Mouse (Mus musculus) forebrain, embryonic 14.5 days (tissue): Measurements from ENCODE around the gene Ifnar2. TPM values are rescaled to one million over a fixed set of nuclear protein-coding genes. Genes with fewer than 3 reads are reported as not detected.

Source experiments
- ATAC-seq: fragments of 200-750 bp; cut with Nextera tagmentation; 2 replicates; pipeline ENCODE4 v1.8.0; 2017; ENCODE audit warnings: mild to moderate bottlenecking, moderate library complexity
- DNase-seq: peaks from one replicate; pipeline ENCODE4 v3.0.0-alpha.2; 2015; ENCODE audit warnings: low spot score
- H3K27ac ChIP-seq: fragments of 300-500 bp; sonication (generic); 2 replicates; pipeline ENCODE4 v1.5.1; 2014; ENCODE audit warnings: low read depth, mild to moderate bottlenecking, control low read depth, low read length, moderate library complexity
- H3K27me3 ChIP-seq: fragments of 300-500 bp; sonication (generic); replicated peaks from 2 replicates; pipeline ENCODE4 v1.6.1; 2014; ENCODE audit warnings: low read length, control low read depth, mixed read lengths; ENCODE audit not compliant: control insufficient read depth, insufficient read depth
- H3K36me3 ChIP-seq: fragments of 300-500 bp; sonication (generic); 2 replicates; pipeline ENCODE4 v1.6.1; 2014; ENCODE audit warnings: low read length, control low read depth; ENCODE audit not compliant: control insufficient read depth, insufficient read depth
- H3K4me1 ChIP-seq: fragments of 300-500 bp; sonication (generic); 2 replicates; pipeline ENCODE4 v1.6.1; 2014; ENCODE audit warnings: antibody characterized with exemption, low read length, control low read depth; ENCODE audit not compliant: control insufficient read depth, insufficient read depth
- H3K4me2 ChIP-seq: fragments of 300-500 bp; sonication (generic); 2 replicates; pipeline ENCODE4 v1.6.1; 2014; ENCODE audit warnings: mild to moderate bottlenecking, control low read depth, low read length
- H3K4me3 ChIP-seq: fragments of 300-500 bp; sonication (generic); 2 replicates; pipeline ENCODE4 v1.5.1; 2014; ENCODE audit warnings: low read depth, low read length, control low read depth
- H3K9ac ChIP-seq: fragments of 300-500 bp; sonication (generic); 2 replicates; pipeline ENCODE4 v1.6.1; 2014; ENCODE audit warnings: mild to moderate bottlenecking, low read length, control low read depth, moderate library complexity
- H3K9me3 ChIP-seq: fragments of 300-500 bp; sonication (generic); replicated peaks from 2 replicates; pipeline ENCODE4 v1.6.1; 2016; ENCODE audit warnings: low read length, control low read depth, mixed read lengths; ENCODE audit not compliant: control insufficient read depth
- WGBS: fragments of 180-500 bp; shearing (Covaris S2); extraction: QIAGEN DNeasy Blood & Tissue Kit; methylation state at CpG from one replicate; pipeline ENCODE4 v1.1.7; 2014; 5-methylcytosine and 5-hydroxymethylcytosine counted together
- polyA plus RNA-seq: library from polyadenylated mRNA; unstranded; fragments of >200 nt; fragmentation: Nextera tagmentation; extraction: Ambion mirVana; gene quantifications from 2 replicates; pipeline ENCODE4 v1.2.1, GENCODE M21; 2014

Gene Ifnar2
- polyA plus RNA-seq, 1 experiment from 2014 or later = 44.6 TPM

DNA sequence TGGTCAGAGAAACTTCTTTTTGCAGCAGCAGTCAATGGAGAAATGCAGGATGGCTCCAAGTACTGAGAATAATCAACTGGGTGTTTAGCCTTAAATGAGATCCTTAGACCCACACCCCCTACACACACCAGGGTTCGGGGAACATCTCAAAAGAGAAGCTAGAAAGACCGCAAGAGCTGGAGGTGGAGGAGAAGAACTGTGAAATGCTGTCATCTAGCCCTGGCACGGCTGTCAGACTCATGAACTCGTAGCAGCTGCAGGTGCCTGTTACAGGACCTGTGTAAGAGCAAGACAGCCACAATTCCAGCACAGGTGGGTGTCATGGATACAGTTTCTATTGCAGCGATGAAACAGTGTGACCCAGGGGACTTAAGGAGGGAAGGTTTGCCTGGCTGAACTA is 18.9 kb upstream of the Ifnar2 start:
- DNase-seq (no peak), ATAC-seq (no peak)
- Histone ChIP-seq H3K4me3 (no peak overlapping the region), H3K36me3 (no peaks in the 10 kb centered on the region), H3K4me2 (no peak overlapping the region), H3K27ac (no peak overlapping the region), H3K4me1 (peaks cover under 1% of the 10 kb centered on the region; the same call in 1 of the 2 replicates), H3K27me3 (peaks cover 18% of the 10 kb centered on the region), H3K9me3 (no peaks in the 10 kb centered on the region), H3K9ac (no peak overlapping the region)
- 81% methylated on average over 5 of the region's 5 CpGs for WGBS

DNA sequence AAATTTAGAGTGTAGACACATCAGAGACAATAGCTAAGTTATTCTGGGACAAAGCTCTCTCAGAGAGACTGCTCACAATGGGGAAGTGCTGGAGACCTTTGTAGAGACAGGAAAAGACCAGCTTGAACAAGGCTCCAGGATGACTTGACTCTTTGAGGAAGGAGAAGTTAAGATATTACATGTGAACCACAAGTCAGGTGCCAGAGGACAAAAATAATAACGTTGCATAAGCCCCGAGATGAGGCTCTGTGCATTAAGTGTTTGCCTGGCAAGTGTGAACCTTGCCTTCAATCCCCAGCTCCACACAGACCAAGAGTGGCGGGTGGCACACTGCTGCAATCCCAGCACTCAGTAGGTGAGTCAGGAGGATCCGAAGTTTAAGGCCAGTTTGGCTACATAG is 18.0 kb upstream of the Ifnar2 start:
- Histone ChIP-seq H3K9me3 (no peaks in the 10 kb centered on the region), H3K27me3 (peaks cover 18% of the 10 kb centered on the region), H3K36me3 (no peaks in the 10 kb centered on the region), H3K4me1 (no peaks in the 10 kb centered on the region), H3K27ac (no peak overlapping the region), H3K9ac (no peak overlapping the region), H3K4me2 (no peak overlapping the region), H3K4me3 (no peak overlapping the region)
- 85% methylated on average over 4 of the region's 4 CpGs for WGBS
- no peak for ATAC-seq
- DNase-seq = no peak

DNA sequence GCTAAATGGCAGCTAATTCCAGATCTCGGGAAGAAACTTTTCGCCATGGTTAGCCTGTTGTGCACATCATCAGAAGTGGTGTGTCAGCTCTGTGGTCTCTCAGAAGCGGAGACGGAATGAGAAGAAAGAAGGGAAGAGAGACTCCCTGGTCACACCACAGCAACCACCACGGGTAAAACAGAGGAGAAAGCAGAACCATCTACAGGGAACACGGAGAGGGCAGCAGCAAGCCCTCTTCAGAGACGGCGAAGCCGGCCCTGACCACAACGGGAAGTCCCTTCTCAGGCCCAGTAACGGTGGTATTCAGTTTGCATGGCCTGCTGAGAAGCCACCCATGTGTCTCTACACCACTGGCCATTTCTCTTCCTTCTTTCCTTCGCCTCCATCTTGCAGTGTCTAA is 17.4 kb upstream of the Ifnar2 start:
- Histone ChIP-seq H3K9me3 (no peaks in the 10 kb centered on the region), H3K27ac (no peak overlapping the region), H3K4me2 (no peak overlapping the region), H3K4me1 (no peaks in the 10 kb centered on the region), H3K27me3 (peaks cover 18% of the 10 kb centered on the region), H3K4me3 (no peak overlapping the region), H3K36me3 (no peaks in the 10 kb centered on the region), H3K9ac (no peak overlapping the region)
- ATAC-seq (no peak), DNase-seq (no peak)
- 81% methylated on average over 12 of the region's 12 CpGs for WGBS

DNA sequence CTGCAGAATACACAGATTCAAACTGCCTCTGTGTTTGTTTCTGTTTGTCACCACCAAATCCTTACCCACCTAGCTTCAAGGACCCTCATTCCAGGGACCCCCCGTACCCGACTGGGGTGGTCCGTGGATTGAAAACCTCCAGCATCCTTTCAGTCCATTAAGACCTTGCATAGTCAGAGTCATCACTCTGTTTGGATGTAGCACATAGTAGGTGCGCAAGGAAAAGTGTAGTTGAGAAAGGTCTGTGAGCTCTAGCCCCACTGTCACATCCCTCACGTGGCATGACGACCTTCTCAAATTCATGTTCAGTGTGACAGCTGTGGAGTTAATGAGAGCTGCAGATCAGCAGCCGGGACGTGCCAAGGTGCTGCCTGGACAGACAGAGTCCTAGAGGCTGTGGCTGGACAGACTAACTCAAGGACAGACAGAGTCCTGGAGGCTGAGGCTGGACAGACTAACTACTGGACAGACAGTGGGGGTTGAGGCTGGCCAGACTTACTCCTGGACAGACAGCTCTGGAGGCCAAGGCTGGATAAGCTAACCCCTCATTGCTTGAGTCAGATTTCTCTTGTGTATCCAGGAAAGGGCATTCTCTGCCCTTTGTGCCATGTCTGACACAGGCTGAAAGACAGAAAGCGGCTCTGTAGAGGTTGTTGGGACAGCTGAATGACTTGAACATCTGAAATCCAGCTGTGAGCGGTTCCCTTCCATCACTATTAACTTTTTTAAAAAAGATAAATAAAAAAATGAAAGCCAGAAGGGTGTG is 15.6 kb upstream of the Ifnar2 start:
- ATAC-seq = no peak

DNA sequence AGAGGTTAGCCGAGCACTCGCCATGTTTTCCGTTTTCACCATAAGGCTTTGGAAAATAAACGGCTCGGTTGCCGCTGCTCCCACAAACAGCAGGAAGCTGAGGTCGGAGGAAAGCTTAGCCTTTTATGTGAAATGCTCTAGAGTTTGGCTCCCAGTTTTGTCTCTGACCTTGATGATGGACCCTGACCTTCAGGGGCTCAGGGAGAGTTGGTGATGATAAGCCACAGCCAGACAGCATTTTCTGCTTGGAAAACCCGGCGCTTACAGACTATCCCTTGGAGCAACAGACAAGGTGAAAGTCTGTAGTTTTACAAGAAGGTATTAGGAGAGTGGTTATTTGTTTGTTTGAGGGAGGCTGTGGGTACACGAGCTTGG is 15.1 kb upstream of the Ifnar2 start:
- Histone ChIP-seq H3K27ac (no peak overlapping the region), H3K4me2 (no peak overlapping the region), H3K36me3 (no peaks in the 10 kb centered on the region), H3K4me3 (no peak overlapping the region), H3K27me3 (0 out of 2 replicates have a peak, but pooled peaks cover 12% of the 10 kb centered on the region), H3K9ac (no peak overlapping the region), H3K4me1 (no peaks in the 10 kb centered on the region), H3K9me3 (no peaks in the 10 kb centered on the region)
- 61% methylated on average over 10 of the region's 10 CpGs for WGBS
- DNase-seq (no peak), ATAC-seq (no peak)

More for the DNA sequence above, 15.6 kb upstream of the Ifnar2 start:
- Histone ChIP-seq H3K9ac (no peak overlapping the region), H3K4me3 (no peak overlapping the region), H3K27me3 (0 out of 2 replicates have a peak, but pooled peaks cover 14% of the 10 kb centered on the region), H3K27ac (no peak overlapping the region), H3K4me2 (no peak overlapping the region), H3K9me3 (no peaks in the 10 kb centered on the region), H3K36me3 (no peaks in the 10 kb centered on the region), H3K4me1 (no peaks in the 10 kb centered on the region)
- 72% methylated on average over 10 of the region's 10 CpGs for WGBS
- no peak for DNase-seq

DNA sequence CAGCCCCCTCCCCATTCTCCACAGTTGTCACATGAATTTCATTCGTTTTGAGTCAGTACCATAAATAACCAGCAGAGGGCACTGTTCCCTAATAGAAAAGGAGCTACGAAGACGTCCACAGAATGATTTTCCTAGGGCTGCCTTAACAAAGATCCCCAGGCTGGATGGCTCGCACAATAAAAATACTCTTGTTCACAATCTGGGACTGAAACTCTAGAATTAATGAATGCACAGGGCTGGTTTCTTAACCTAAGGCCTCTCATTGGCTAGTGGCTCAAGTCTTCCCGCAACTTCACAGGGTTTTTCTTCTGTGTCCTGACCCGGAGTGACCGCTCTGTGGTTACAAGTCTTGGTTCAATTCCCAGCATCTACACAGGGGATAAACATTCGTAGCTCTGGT is 14.0 kb upstream of the Ifnar2 start:
- ATAC-seq = peak; percentile 81
- H3K4me2 ChIP-seq = no peak overlapping the region
- WGBS = 36% methylated on average over 8 of the region's 8 CpGs

DNA sequence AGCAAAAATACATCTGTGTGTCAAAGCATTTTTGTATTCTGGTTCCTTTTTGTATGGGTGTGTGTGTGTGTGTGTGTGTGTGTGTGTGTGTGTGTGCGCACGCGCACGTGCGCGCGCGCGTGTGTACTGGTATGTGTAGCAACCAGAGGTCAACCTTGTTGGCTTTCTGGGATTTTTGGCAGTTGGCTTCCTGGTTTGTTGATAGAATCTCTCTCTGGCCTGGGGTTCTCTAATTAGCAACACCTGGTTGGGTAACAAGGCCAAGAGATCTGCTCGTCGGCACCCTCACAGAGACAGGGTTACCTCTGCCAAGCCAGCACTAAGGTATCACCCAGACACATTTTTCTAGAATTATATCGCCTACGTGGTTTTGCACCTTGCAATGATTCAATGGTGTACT is 13.1 kb upstream of the Ifnar2 start:
- Histone ChIP-seq H3K4me1 (no peaks in the 10 kb centered on the region), H3K27ac (no peak overlapping the region), H3K9me3 (no peaks in the 10 kb centered on the region), H3K36me3 (no peaks in the 10 kb centered on the region), H3K9ac (no peak overlapping the region), H3K4me3 (no peak overlapping the region), H3K27me3 (no peaks in the 10 kb centered on the region), H3K4me2 (no peak overlapping the region)
- no peak for ATAC-seq
- no peak for DNase-seq
- WGBS = 97% methylated on average over 13 of the region's 13 CpGs

More for the DNA sequence above, 14.0 kb upstream of the Ifnar2 start:
- Histone ChIP-seq H3K27ac (no peak overlapping the region), H3K4me3 (no peak overlapping the region), H3K4me1 (no peaks in the 10 kb centered on the region), H3K9me3 (no peaks in the 10 kb centered on the region), H3K9ac (no peak overlapping the region), H3K36me3 (no peaks in the 10 kb centered on the region), H3K27me3 (0 out of 2 replicates have a peak, but pooled peaks cover 4% of the 10 kb centered on the region)
- peak; percentile 93 for DNase-seq

DNA sequence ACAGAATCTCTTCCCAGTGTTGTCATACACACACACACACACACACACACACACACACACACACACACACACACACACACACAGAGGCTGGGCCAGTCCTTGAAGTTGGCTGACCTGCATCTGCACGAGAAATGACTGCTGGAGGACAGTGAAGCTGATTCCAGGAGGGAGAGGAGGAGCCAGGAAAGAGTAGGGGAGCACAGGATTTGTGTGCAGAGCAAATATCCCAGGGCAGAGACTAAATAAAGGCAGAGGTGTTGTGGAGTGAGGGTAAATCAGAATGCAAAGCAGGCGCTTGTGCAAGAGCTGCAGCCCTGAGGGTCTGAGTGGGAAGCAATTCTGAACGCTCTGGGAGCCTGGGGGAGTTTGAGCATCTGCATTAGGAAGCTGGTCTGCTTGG is 12.4 kb upstream of the Ifnar2 start:
- H3K36me3 ChIP-seq = no peaks in the 10 kb centered on the region
- DNase-seq = no peak
- no peak overlapping the region for H3K27ac ChIP-seq
- no peaks in the 10 kb centered on the region for H3K4me1 ChIP-seq
- no peaks in the 10 kb centered on the region for H3K27me3 ChIP-seq
- H3K9ac ChIP-seq = no peak overlapping the region
- no peaks in the 10 kb centered on the region for H3K9me3 ChIP-seq
- WGBS = 74% methylated on average over 3 of the region's 3 CpGs
- ATAC-seq = no peak
- H3K4me3 ChIP-seq = no peak overlapping the region
- no peak overlapping the region for H3K4me2 ChIP-seq

DNA sequence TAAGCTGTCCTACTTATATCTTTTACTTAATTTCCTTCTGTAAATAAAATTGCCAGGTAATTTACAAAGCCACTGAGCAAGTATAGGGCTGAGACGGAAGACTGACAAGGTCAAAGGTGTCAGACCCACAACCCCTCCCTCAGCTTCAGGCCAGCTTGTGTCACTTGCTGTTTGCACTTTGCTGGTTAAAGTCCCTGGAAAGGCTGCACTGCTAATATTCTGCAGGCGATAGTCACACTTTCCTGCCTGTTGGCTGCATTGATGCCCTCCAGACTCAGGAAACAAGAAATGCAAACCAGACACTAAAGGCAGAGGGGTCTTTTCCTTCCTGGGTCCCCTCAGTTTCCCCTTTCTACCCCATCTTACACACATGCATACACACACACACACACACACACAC is 10.6 kb upstream of the Ifnar2 start:
- H3K27me3 ChIP-seq = no peaks in the 10 kb centered on the region
- no peaks in the 10 kb centered on the region for H3K9me3 ChIP-seq
- no peak overlapping the region for H3K27ac ChIP-seq
- WGBS = 75% methylated on average over 2 of the region's 2 CpGs
- H3K4me2 ChIP-seq = no peak overlapping the region
- DNase-seq (no peak), ATAC-seq (no peak)
- no peaks in the 10 kb centered on the region for H3K4me1 ChIP-seq
- no peaks in the 10 kb centered on the region for H3K36me3 ChIP-seq
- H3K9ac ChIP-seq = no peak overlapping the region
- H3K4me3 ChIP-seq = no peak overlapping the region
